Mouse (Mus musculus): ENCODE measurements at regions not wholly inside any gene's neighbourhood (a gene's known extent, or its start where the extent isn't known, plus 50 kb on each side); places are given as distances from the start of the nearest gene placed in this dataset.

- H3K4me3 ChIP-seq = no peak overlapping the region
- WGBS = 87% methylated on average over 10 of the region's 10 CpGs
- H3K4me2 ChIP-seq = no peak overlapping the region
- H3K9me3 ChIP-seq = no peaks in the 10 kb centered on the region
- H3K36me3 ChIP-seq = no peaks in the 10 kb centered on the region
- no peaks in the 10 kb centered on the region for H3K4me1 ChIP-seq (replicated peaks)
- no peaks in the 10 kb centered on the region for H3K27me3 ChIP-seq
- ATAC-seq (ENCODE audit: low read depth) = no peak
- no peak overlapping the region for H3K9ac ChIP-seq
- H3K27ac ChIP-seq (replicated peaks) = no peak overlapping the region
These were observed 224.3 kb upstream of the Sel1l start for GRCm38 (mm10) chr12:92073209-92073608.

DNA sequence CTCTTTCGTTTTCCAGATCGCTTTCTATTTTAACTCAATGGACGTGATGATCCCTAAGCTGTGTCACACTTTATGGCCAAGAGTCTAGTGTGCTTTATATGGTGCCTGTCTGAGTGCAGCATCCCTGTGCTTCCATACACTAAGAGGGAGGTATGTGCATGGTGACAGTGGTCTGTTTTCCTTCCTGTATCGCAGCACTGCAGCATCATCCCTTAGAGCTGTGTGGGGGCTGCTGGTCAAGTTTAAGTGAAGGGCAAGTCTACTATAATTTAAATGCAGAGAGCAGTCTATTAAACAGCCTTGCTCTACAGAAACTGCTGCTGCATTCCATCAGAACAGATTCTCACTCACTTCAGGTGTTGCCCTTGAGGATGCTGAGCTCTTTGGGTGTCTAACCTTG is 213.8 kb upstream of the Sel1l start:
- Histone ChIP-seq H3K4me2 (no peak overlapping the region), H3K4me3 (no peak overlapping the region), H3K4me1 (replicated peaks) (no peaks in the 10 kb centered on the region), H3K27ac (replicated peaks) (no peak overlapping the region), H3K36me3 (no peaks in the 10 kb centered on the region), H3K9ac (no peak overlapping the region), H3K9me3 (0 out of 2 replicates have a peak, but pooled peaks cover 5% of the 10 kb centered on the region), H3K27me3 (no peaks in the 10 kb centered on the region)
- no peak for ATAC-seq (ENCODE audit: low read depth)
- WGBS = 85% methylated on average over 4 of the region's 4 CpGs

- Histone ChIP-seq H3K9me3 (0 out of 2 replicates have a peak, but pooled peaks cover 6% of the 10 kb centered on the region), H3K27ac (replicated peaks) (no peak overlapping the region), H3K4me3 (no peak overlapping the region), H3K9ac (no peak overlapping the region), H3K27me3 (no peaks in the 10 kb centered on the region), H3K4me2 (no peak overlapping the region), H3K36me3 (no peaks in the 10 kb centered on the region), H3K4me1 (replicated peaks) (no peaks in the 10 kb centered on the region)
- no peak for ATAC-seq (ENCODE audit: low read depth)
- WGBS = 70% methylated on average over 1 of the region's 1 CpGs
These were observed 191.5 kb upstream of the Sel1l start for GRCm38 (mm10) chr12:92040481-92040880.

- H3K36me3 ChIP-seq = no peaks in the 10 kb centered on the region
- no peaks in the 10 kb centered on the region for H3K27me3 ChIP-seq
- H3K9ac ChIP-seq = no peak overlapping the region
- H3K27ac ChIP-seq (replicated peaks) = no peak overlapping the region
- H3K9me3 ChIP-seq = no peaks in the 10 kb centered on the region
- H3K4me3 ChIP-seq = no peak overlapping the region
- ATAC-seq (ENCODE audit: low read depth) = no peak
- H3K4me1 ChIP-seq (replicated peaks) = 0 out of 2 replicates have a peak, but pooled peaks cover 3% of the 10 kb centered on the region
- WGBS = 78% methylated on average over 2 of the region's 2 CpGs
- H3K4me2 ChIP-seq = no peak overlapping the region
These were observed 180.2 kb upstream of the Sel1l start for GRCm38 (mm10) chr12:92029192-92029591.

- Histone ChIP-seq H3K9me3 (no peaks in the 10 kb centered on the region), H3K4me2 (no peak overlapping the region), H3K27ac (replicated peaks) (no peak overlapping the region), H3K36me3 (no peaks in the 10 kb centered on the region), H3K9ac (no peak overlapping the region), H3K4me1 (replicated peaks) (0 out of 2 replicates have a peak, but pooled peaks cover 3% of the 10 kb centered on the region), H3K27me3 (no peaks in the 10 kb centered on the region), H3K4me3 (no peak overlapping the region)
- ATAC-seq (ENCODE audit: low read depth) = no peak
- WGBS = 94% methylated on average over 7 of the region's 7 CpGs
These were observed 179.4 kb upstream of the Sel1l start for GRCm38 (mm10) chr12:92028354-92028753.

DNA sequence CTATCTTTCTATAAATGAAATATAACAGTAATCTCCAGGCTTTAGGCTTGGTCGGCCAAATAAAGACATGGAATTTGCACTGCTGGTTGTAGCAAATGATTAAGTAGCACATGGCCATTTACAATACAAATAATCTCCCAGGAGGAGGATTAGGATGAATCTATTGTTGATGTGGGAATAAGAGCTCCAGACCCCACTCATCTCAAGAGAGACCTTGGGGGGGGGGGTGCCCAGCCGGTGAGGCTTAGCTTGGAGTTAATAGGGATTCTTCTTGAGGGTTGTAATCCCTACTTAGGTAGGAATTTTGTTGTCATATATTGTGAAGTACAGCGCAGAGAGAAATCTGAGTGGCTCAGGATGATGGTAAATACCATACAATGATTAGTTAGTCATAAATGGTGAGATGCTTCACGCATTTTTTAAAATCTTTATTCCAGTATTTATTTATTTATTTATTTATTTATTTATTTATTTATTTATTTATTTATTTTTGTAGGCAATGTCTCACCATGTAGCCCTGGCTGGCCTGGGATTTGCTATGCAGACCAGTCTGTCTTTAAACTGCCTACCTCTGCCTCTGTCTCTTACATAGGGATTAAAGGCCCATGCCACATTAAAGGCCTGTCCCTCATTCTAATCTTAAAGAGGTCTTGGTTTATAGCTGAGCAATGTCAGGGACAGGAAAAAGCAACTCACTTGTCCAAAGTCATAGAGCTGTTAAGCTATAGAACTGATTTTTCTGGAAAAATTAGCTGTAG is 175.7 kb upstream of the Sel1l start:
- Histone ChIP-seq H3K27ac (replicated peaks) (no peak overlapping the region), H3K27me3 (no peaks in the 10 kb centered on the region), H3K4me1 (replicated peaks) (0 out of 2 replicates have a peak, but pooled peaks cover 3% of the 10 kb centered on the region), H3K4me3 (no peak overlapping the region), H3K9me3 (no peaks in the 10 kb centered on the region), H3K36me3 (no peaks in the 10 kb centered on the region), H3K4me2 (no peak overlapping the region), H3K9ac (no peak overlapping the region)
- no peak for ATAC-seq (ENCODE audit: low read depth)
- WGBS = 67% methylated on average over 4 of the region's 4 CpGs

GRCm38 (mm10) chr12:92019593-92020224 is 170.8 kb upstream of the Sel1l start:
- ATAC-seq (ENCODE audit: low read depth) = no peak
- 53% methylated on average over 6 of the region's 6 CpGs for WGBS
- Histone ChIP-seq H3K4me1 (replicated peaks) (0 out of 2 replicates have a peak, but pooled peaks cover 3% of the 10 kb centered on the region), H3K27me3 (no peaks in the 10 kb centered on the region), H3K27ac (replicated peaks) (no peak overlapping the region), H3K9me3 (no peaks in the 10 kb centered on the region), H3K4me2 (no peak overlapping the region), H3K9ac (no peak overlapping the region), H3K4me3 (no peak overlapping the region), H3K36me3 (no peaks in the 10 kb centered on the region)

GRCm38 (mm10) chr12:92015373-92015772 is 166.4 kb upstream of the Sel1l start:
- 89% methylated on average over 2 of the region's 2 CpGs for WGBS
- no peaks in the 10 kb centered on the region for H3K36me3 ChIP-seq

DNA sequence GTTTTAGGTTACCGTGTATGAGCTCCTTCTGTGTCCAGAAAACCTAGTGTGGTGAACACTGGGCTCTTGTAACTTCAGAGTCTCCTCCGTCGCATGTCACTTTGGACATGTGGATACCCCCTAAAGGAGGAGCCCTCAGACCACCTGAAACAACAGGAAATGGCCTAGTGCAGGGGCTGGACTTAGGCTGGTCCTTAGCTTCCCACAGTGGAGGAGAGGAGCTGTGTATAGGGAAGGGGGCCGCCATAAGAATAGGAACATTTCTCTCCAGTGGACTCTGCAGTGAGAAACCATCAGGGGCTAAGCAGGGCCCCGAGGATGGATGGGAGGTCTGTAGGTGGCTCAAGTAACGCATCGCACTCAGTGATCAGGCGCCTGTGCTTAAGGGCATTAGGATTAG is 165.0 kb upstream of the Sel1l start:
- no peak overlapping the region for H3K4me2 ChIP-seq
- ATAC-seq (ENCODE audit: low read depth) = no peak
- H3K4me1 ChIP-seq (replicated peaks) = no peaks in the 10 kb centered on the region
- H3K27ac ChIP-seq (replicated peaks) = no peak overlapping the region
- H3K9ac ChIP-seq = no peak overlapping the region
- no peaks in the 10 kb centered on the region for H3K9me3 ChIP-seq
- 72% methylated on average over 8 of the region's 8 CpGs for WGBS
- no peaks in the 10 kb centered on the region for H3K27me3 ChIP-seq
- H3K36me3 ChIP-seq = no peaks in the 10 kb centered on the region
- H3K4me3 ChIP-seq = no peak overlapping the region

More at GRCm38 (mm10) chr12:92015373-92015772, 166.4 kb upstream of the Sel1l start:
- H3K4me3 ChIP-seq = no peak overlapping the region
- no peaks in the 10 kb centered on the region for H3K9me3 ChIP-seq
- H3K4me2 ChIP-seq = no peak overlapping the region
- ATAC-seq (ENCODE audit: low read depth) = no peak
- H3K9ac ChIP-seq = no peak overlapping the region
- H3K27me3 ChIP-seq = no peaks in the 10 kb centered on the region
- no peak overlapping the region for H3K27ac ChIP-seq (replicated peaks)
- no peaks in the 10 kb centered on the region for H3K4me1 ChIP-seq (replicated peaks)

DNA sequence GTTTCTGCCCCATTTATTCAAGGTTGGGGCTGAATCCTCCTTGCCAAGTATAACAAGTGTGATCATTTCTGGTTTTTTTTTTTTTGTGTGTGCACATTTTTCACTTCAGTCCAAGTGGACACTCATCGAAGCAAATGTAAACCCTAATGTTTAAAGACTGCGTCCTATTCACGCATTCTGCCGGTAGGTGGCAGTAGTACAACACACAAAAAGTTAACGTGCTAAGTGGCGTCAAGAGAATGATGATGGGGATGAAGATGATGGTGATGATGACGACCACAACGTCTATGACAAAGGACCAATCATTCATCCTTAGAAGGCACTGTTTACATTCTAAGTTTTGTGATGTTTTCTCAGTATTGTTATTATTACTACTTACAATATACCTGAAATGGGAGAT is 164.3 kb upstream of the Sel1l start:
- 8% methylated on average over 8 of the region's 8 CpGs for WGBS
- H3K9me3 ChIP-seq = no peaks in the 10 kb centered on the region
- ATAC-seq (ENCODE audit: low read depth) = no peak

GRCm38 (mm10) chr12:92004391-92005094 is 155.6 kb upstream of the Sel1l start:
- ATAC-seq (ENCODE audit: low read depth) = peak; percentile 81
- Histone ChIP-seq H3K4me1 (replicated peaks) (peaks cover 13% of the 10 kb centered on the region), H3K4me3 (no peak overlapping the region), H3K9ac (no peak overlapping the region), H3K27ac (replicated peaks) (peak overlapping the region; percentile 63), H3K36me3 (no peaks in the 10 kb centered on the region), H3K4me2 (peak overlapping the region; percentile 24), H3K9me3 (no peaks in the 10 kb centered on the region), H3K27me3 (no peaks in the 10 kb centered on the region)
- WGBS = 37% methylated on average over 12 of the region's 12 CpGs

More for the DNA sequence above, 164.3 kb upstream of the Sel1l start:
- Histone ChIP-seq H3K9ac (no peak overlapping the region), H3K4me3 (no peak overlapping the region), H3K36me3 (no peaks in the 10 kb centered on the region), H3K27ac (replicated peaks) (no peak overlapping the region), H3K4me2 (no peak overlapping the region), H3K27me3 (no peaks in the 10 kb centered on the region), H3K4me1 (replicated peaks) (no peaks in the 10 kb centered on the region)

DNA sequence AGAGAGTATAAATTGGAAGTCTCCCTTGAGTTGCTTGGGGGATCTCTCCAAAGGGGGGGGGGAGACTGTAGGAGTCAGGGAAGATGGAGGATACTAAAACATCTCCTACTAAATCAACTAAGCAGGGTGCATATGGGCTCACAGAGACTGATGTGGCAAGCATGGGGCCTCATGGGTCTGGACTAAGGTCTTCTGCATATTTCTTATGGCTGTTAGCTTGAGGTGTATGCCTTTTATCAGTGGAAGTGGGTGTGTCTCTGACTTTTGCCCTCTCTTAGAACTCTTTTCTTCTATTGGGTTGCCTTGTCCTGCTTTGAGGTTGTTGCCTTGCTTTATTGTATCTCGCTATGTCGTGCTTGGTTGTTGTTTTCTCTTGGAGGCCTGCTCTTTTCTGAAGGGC is 150.1 kb upstream of the Sel1l start:
- WGBS = 60% methylated on average over 2 of the region's 2 CpGs

More for the DNA sequence above, 150.1 kb upstream of the Sel1l start:
- Histone ChIP-seq H3K9ac (no peak overlapping the region), H3K4me2 (no peak overlapping the region), H3K27me3 (no peaks in the 10 kb centered on the region), H3K4me3 (no peak overlapping the region), H3K36me3 (no peaks in the 10 kb centered on the region), H3K27ac (replicated peaks) (no peak overlapping the region), H3K4me1 (replicated peaks) (no peaks in the 10 kb centered on the region), H3K9me3 (no peaks in the 10 kb centered on the region)
- ATAC-seq (ENCODE audit: low read depth) = no peak
